Mouse (Mus musculus) hindbrain, embryonic 12.5 days (tissue): ENCODE data around the gene Kcng1. TPM values are rescaled to one million over a fixed set of nuclear protein-coding genes. Genes with fewer than 3 reads are reported as not detected.

ENCODE experiments used
- ATAC-seq: fragments of 200-750 bp; cut with Nextera tagmentation; 2 replicates; pipeline ENCODE4 v1.8.0; 2017; ENCODE audit warnings: moderate TSS enrichment; ENCODE audit not compliant: low FRiP score
- H3K27ac ChIP-seq: fragments of 300-500 bp; sonication (generic); 2 replicates; pipeline ENCODE4 v1.5.1; 2016; ENCODE audit warnings: mild to moderate bottlenecking
- H3K27me3 ChIP-seq: fragments of 300-500 bp; sonication (generic); 2 replicates; pipeline ENCODE4 v1.6.1; 2016; ENCODE audit warnings: mild to moderate bottlenecking
- H3K36me3 ChIP-seq: fragments of 300-500 bp; sonication (generic); 2 replicates; pipeline ENCODE4 v1.6.1; 2016; ENCODE audit warnings: mild to moderate bottlenecking
- H3K4me1 ChIP-seq: fragments of 300-500 bp; sonication (generic); 2 replicates; pipeline ENCODE4 v1.6.1; 2016
- H3K4me2 ChIP-seq: fragments of 300-500 bp; sonication (generic); replicated peaks from 2 replicates; pipeline ENCODE4 v1.6.1; 2016; ENCODE audit warnings: mild to moderate bottlenecking
- H3K4me3 ChIP-seq: fragments of 300-500 bp; sonication (generic); 2 replicates; pipeline ENCODE4 v1.5.1; 2016; ENCODE audit warnings: mild to moderate bottlenecking
- H3K9ac ChIP-seq: fragments of 300-500 bp; sonication (generic); 2 replicates; pipeline ENCODE4 v1.6.1; 2016; ENCODE audit warnings: mild to moderate bottlenecking, moderate library complexity
- H3K9me3 ChIP-seq: fragments of 300-500 bp; sonication (generic); replicated peaks from 2 replicates; pipeline ENCODE4 v1.6.1; 2016; ENCODE audit warnings: mild to moderate bottlenecking
- whole genome bisulfite sequencing: fragments of 180-500 bp; shearing (Covaris S2); methylation state at CpG from one replicate; pipeline ENCODE4 v1.1.7; 2016; 5-methylcytosine and 5-hydroxymethylcytosine counted together
- polyA plus RNA-seq: library from polyadenylated mRNA; unstranded; fragments of >200 nt; fragmentation: Nextera tagmentation; extraction: Ambion mirVana; gene quantifications from 2 replicates; pipeline ENCODE4 v1.2.1, GENCODE M21; 2016

Gene Kcng1
- polyA plus RNA-seq = 1.0 and 1.2 TPM in 2 replicates

GRCm38 (mm10) chr2:168281582-168281981 lies at the start of gene Kcng1:
TSS of gene Kcng1 (minus strand) at chr2:168281736.
- Histone ChIP-seq H3K27me3 (peaks cover 57% of the 10 kb centered on the region), H3K4me2 (peak within 1 kb of the TSS; percentile 91), H3K4me1 (peaks cover 18% of the 10 kb centered on the region), H3K4me3 (peak within 1 kb of the TSS; percentile 53), H3K27ac (no peak within 1 kb of the TSS), H3K36me3 (no peaks in the 10 kb centered on the region), H3K9ac (peak within 1 kb of the TSS; percentile 51), H3K9me3 (peaks cover 5% of the 10 kb centered on the region)
- 18% methylated on average over 12 of the region's 12 CpGs for WGBS
- 0 out of 2 replicates have a peak, but pooled peaks have one; percentile 21 for ATAC-seq

DNA sequence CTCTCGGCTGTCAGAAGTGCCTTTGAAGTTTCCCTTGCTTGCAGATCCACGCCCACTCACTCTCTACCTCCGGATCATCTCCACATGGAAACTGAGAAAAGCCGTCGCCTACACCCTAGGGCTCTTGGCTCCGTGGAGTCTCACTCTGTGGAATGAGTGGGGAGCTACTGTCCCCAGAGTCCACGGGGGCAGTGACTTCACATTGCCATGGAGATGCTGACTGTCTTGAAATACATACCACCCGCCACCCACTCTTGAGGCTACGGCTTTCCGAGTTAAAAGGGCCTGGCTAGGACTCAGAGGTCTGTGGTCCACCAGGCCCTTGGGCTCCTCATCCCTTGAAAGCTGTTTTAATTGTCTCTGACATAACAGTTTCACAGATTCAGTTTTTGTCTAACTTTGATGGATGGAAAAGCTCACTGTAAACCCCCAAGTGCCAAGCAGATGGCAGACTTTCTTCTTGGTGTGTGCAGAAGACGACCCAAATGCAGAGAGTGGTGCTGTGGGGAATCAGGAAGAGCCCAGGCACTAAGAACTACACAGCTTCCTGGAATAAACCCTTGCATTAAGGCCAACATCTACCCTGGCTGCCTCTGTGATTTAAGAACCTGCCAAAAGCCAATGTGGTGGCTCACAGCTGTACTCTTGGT lies 49.0 kb upstream of the Kcng1 start:
- H3K4me1 ChIP-seq = peaks cover 22% of the 10 kb centered on the region
- ATAC-seq = no peak

GRCm38 (mm10) chr2:168321716-168322374 lies 40.3 kb upstream of the Kcng1 start:
- Histone ChIP-seq H3K4me1 (no peaks in the 10 kb centered on the region), H3K36me3 (no peaks in the 10 kb centered on the region)
- WGBS = 67% methylated on average over 10 of the region's 10 CpGs

More for the DNA sequence above, 49.0 kb upstream of the Kcng1 start:
- Histone ChIP-seq H3K4me2 (no peak overlapping the region), H3K4me3 (no peak overlapping the region), H3K27ac (no peak overlapping the region), H3K36me3 (no peaks in the 10 kb centered on the region), H3K9ac (no peak overlapping the region), H3K27me3 (0 out of 2 replicates have a peak, but pooled peaks cover 3% of the 10 kb centered on the region), H3K9me3 (no peaks in the 10 kb centered on the region)
- WGBS = 68% methylated on average over 11 of the region's 11 CpGs

DNA sequence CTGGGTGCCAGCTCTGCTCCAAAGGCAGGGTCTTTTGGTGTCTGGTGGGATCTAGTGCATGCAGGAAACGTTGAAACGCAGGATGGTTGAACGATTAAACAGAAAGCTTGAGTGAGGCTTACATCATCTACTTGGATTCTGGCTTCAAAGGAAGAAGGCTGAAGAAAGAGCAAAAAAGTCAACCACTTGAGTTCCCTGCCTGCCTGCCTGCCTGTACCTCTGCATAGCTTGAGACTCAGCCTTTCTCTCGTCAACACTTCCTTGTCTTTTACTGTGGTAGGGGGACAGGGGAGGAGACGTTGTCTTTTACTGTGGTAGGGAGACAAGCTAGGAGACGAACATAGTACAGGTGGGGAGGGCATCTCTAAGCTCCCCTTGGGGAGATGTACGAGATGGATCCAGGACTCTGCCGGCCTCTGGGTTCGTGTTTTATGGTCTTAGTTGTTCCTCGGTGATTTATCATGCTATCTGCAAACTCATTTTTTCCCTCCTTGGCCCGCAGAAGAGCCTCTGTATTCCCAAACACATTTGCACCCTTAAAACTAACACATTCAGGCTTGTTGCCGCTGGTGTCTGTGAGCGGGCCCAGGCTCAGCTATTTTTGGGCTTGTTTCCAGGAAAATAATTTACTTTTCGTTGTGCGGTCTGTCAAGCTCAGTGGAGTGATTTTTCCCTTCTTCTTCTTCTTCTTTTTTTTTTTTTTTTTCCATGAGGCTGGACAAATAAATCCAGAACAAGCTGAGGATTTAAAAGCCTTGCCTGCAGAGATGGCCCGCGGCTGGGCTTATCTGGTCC lies 39.0 kb upstream of the Kcng1 start:
- no peaks in the 10 kb centered on the region for H3K36me3 ChIP-seq
- H3K4me2 ChIP-seq = no peak overlapping the region
- H3K27me3 ChIP-seq = 0 out of 2 replicates have a peak, but pooled peaks cover 5% of the 10 kb centered on the region
- H3K27ac ChIP-seq = no peak overlapping the region
- no peaks in the 10 kb centered on the region for H3K9me3 ChIP-seq
- no peak overlapping the region for H3K4me3 ChIP-seq
- H3K4me1 ChIP-seq = no peaks in the 10 kb centered on the region
- no peak overlapping the region for H3K9ac ChIP-seq
- ATAC-seq = no peak
- 84% methylated on average over 17 of the region's 17 CpGs for WGBS

More at GRCm38 (mm10) chr2:168321716-168322374, 40.3 kb upstream of the Kcng1 start:
- no peak overlapping the region for H3K9ac ChIP-seq
- ATAC-seq = no peak
- no peak overlapping the region for H3K27ac ChIP-seq
- H3K27me3 ChIP-seq = 0 out of 2 replicates have a peak, but pooled peaks cover 5% of the 10 kb centered on the region
- H3K4me2 ChIP-seq = no peak overlapping the region
- H3K4me3 ChIP-seq = no peak overlapping the region
- H3K9me3 ChIP-seq = no peaks in the 10 kb centered on the region

GRCm38 (mm10) chr2:168314646-168315446 lies 33.3 kb upstream of the Kcng1 start:
- Histone ChIP-seq H3K4me3 (no peak overlapping the region), H3K9me3 (no peaks in the 10 kb centered on the region), H3K9ac (no peak overlapping the region), H3K36me3 (no peaks in the 10 kb centered on the region), H3K27me3 (0 out of 2 replicates have a peak, but pooled peaks cover 5% of the 10 kb centered on the region), H3K4me2 (no peak overlapping the region), H3K4me1 (peaks cover 7% of the 10 kb centered on the region; the same call in 1 of the 2 replicates), H3K27ac (no peak overlapping the region)
- WGBS = 58% methylated on average over 16 of the region's 16 CpGs
- ATAC-seq = no peak

DNA sequence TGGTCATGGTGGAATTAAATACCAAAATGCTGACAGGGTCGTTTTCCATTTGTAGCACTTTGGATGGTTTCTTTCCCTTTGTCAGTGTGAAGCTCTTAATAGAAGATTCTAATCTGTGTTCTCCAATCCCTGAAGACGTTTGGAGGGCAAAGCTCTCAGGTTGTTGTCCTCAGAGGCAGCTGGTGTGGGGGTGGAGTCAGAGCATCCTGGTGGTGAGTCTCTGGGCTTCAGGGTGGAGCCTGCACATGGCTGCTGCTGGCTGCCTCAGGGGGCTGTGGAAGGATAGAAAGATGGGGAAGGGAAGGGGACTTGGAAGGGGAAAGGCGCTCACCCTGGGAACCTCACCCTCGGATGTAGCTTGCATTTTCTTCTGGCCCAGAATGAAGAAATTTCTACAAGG lies 31.0 kb upstream of the Kcng1 start:
- peaks cover 7% of the 10 kb centered on the region; the same call in 1 of the 2 replicates for H3K4me1 ChIP-seq
- H3K4me3 ChIP-seq = no peak overlapping the region
- WGBS = 44% methylated on average over 4 of the region's 4 CpGs
- H3K9me3 ChIP-seq = no peaks in the 10 kb centered on the region
- H3K27ac ChIP-seq = no peak overlapping the region
- no peak for ATAC-seq
- no peak overlapping the region for H3K9ac ChIP-seq
- H3K4me2 ChIP-seq = no peak overlapping the region
- H3K27me3 ChIP-seq = no peaks in the 10 kb centered on the region
- H3K36me3 ChIP-seq = no peaks in the 10 kb centered on the region

- H3K9me3 ChIP-seq = no peaks in the 10 kb centered on the region
- WGBS = 95% methylated on average over 16 of the region's 16 CpGs
- no peak overlapping the region for H3K9ac ChIP-seq
- no peaks in the 10 kb centered on the region for H3K36me3 ChIP-seq
- peaks cover 7% of the 10 kb centered on the region; the same call in 1 of the 2 replicates for H3K4me1 ChIP-seq
- H3K4me2 ChIP-seq = no peak overlapping the region
- no peak overlapping the region for H3K4me3 ChIP-seq
- ATAC-seq = no peak
- no peak overlapping the region for H3K27ac ChIP-seq
- no peaks in the 10 kb centered on the region for H3K27me3 ChIP-seq
These were observed 29.5 kb upstream of the Kcng1 start for GRCm38 (mm10) chr2:168311006-168311405.

- H3K36me3 ChIP-seq = no peaks in the 10 kb centered on the region
- H3K27me3 ChIP-seq = no peaks in the 10 kb centered on the region
- H3K4me2 ChIP-seq = no peak overlapping the region
- H3K9ac ChIP-seq = no peak overlapping the region
- H3K4me1 ChIP-seq = no peaks in the 10 kb centered on the region
- H3K4me3 ChIP-seq = no peak overlapping the region
- no peak for ATAC-seq
- no peaks in the 10 kb centered on the region for H3K9me3 ChIP-seq
- 81% methylated on average over 7 of the region's 7 CpGs for WGBS
- H3K27ac ChIP-seq = no peak overlapping the region
These were observed 27.4 kb upstream of the Kcng1 start for GRCm38 (mm10) chr2:168308916-168309315.

DNA sequence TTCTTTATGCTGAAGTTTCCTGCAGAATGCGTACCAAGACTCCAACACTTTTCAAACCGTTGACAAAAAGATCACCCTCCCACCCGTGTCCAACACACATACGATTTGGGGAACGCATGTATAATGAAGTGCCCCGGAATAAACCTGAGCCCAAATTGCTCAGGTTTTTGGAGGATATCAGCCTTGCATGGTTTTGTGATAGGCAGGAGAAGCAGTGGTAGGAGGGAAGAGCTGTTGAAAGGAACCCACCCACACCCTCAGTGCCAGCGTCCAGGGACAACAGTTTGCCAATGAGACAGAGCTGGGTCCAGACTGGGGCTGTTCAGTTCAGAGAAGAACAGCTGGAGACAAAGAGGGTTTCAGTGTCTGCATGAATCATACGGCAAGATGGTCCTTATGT lies 18.1 kb upstream of the Kcng1 start:
- Histone ChIP-seq H3K27ac (no peak overlapping the region), H3K9me3 (no peaks in the 10 kb centered on the region), H3K4me3 (no peak overlapping the region), H3K27me3 (no peaks in the 10 kb centered on the region), H3K9ac (no peak overlapping the region), H3K4me2 (no peak overlapping the region), H3K4me1 (no peaks in the 10 kb centered on the region), H3K36me3 (no peaks in the 10 kb centered on the region)
- no peak for ATAC-seq
- WGBS = 83% methylated on average over 8 of the region's 8 CpGs

DNA sequence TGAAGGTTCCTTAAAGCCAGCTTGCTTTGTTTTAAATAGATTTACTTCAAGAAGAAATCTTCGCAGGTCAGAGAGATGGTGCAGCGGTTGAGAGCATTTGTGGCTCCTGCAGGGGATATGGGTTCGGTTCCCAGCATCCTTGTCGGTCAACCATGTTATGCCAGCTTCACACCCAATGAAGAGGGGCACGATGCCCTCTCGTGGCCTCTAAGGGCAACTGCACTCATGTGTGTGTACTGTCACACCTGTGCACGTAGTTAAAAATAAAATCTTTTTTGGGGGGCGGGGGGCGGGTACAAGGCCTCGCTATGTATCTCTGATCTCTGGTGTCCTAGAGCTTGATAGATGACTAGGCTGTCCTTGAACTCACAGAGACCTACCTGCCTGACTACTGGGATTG lies 15.0 kb upstream of the Kcng1 start:
- no peaks in the 10 kb centered on the region for H3K9me3 ChIP-seq
- no peak overlapping the region for H3K4me3 ChIP-seq
- no peak overlapping the region for H3K4me2 ChIP-seq
- no peaks in the 10 kb centered on the region for H3K36me3 ChIP-seq
- WGBS = 87% methylated on average over 10 of the region's 10 CpGs
- peaks cover 18% of the 10 kb centered on the region for H3K4me1 ChIP-seq
- H3K27ac ChIP-seq = no peak overlapping the region
- no peak overlapping the region for H3K9ac ChIP-seq
- ATAC-seq = no peak
- H3K27me3 ChIP-seq = peaks cover 3% of the 10 kb centered on the region; the same call in 1 of the 2 replicates

GRCm38 (mm10) chr2:168292521-168292920 lies 11.0 kb upstream of the Kcng1 start:
- Histone ChIP-seq H3K4me3 (no peak overlapping the region), H3K9me3 (no peaks in the 10 kb centered on the region), H3K27me3 (peaks cover 3% of the 10 kb centered on the region; the same call in 1 of the 2 replicates), H3K9ac (no peak overlapping the region), H3K4me1 (peaks cover 20% of the 10 kb centered on the region), H3K27ac (no peak overlapping the region), H3K36me3 (no peaks in the 10 kb centered on the region), H3K4me2 (no peak overlapping the region)
- no peak for ATAC-seq
- 28% methylated on average over 6 of the region's 6 CpGs for whole genome bisulfite sequencing
